Mouse (Mus musculus): ENCODE measurements around the gene Gm17657.

GRCm38 (mm10) chr17:29483282-29483681, 66.2 kb downstream of the Gm17657 start:
- TF ChIP-seq CTCF (IDR thresholded peaks at IDR 0.05; ENCODE audit: low read depth) (no peak), EP300 (IDR thresholded peaks at IDR 0.05; ENCODE audit: low read depth) (no peak)
